Mouse (Mus musculus): ENCODE data around the gene Cbr1. TPM values are rescaled to one million over a fixed set of nuclear protein-coding genes. Genes with fewer than 3 reads are reported as not detected.

The Cbr1 gene
- total RNA-seq, 2 experiments from 2014 or later: 24.0 to 26.6 TPM

Other genes starting within 250 kb of the Cbr1 start
- 1 to 10 TPM; 1.6 TPM for gene Setd4, start 1.8 kb upstream of the Cbr1 start, total RNA-seq (2021)
- gene Gm5678, start 22.2 kb downstream of the Cbr1 start, total RNA-seq (2021): 1 to 10 TPM; 1.3 TPM
- gene Cbr3, start 77.4 kb downstream of the Cbr1 start, total RNA-seq (2021): 1 to 10 TPM; 2.7 to 3.4 TPM
- 10 to 100 TPM; 17.6 to 17.8 TPM for gene Dop1b, start 106.1 kb downstream of the Cbr1 start, total RNA-seq (2021)
- gene Morc3, start 226.3 kb downstream of the Cbr1 start, total RNA-seq (2021): 10 to 100 TPM; 18.6 to 19.1 TPM